Mouse (Mus musculus) CH12.LX (cell line): ENCODE results near the gene Rdx.

Experiments
- CTCF ChIP-seq, 2 experiments: IDR thresholded peaks in 1 of 2; conservative IDR thresholded peaks in 1 of 2; 2 replicates each; pipeline ENCODE4 v1.5.1; 2011 to 2012; ENCODE audit warnings: low read depth in 2 of 2, low read length in 2 of 2, improper control_type of control experiment in 1 of 2, inconsistent platforms in 1 of 2, mild to moderate bottlenecking in 1 of 2, moderate library complexity in 1 of 2
- EP300 ChIP-seq: IDR thresholded peaks from 2 replicates; pipeline ENCODE4 v1.6.1; 2011; ENCODE audit warnings: low read length, improper control_type of control experiment
- ETS1 ChIP-seq: conservative IDR thresholded peaks from 2 replicates; pipeline ENCODE4 v1.6.1; 2012; ENCODE audit warnings: low read depth, mild to moderate bottlenecking, inconsistent platforms, low read length, improper control_type of control experiment, moderate library complexity
- HCFC1 ChIP-seq: IDR thresholded peaks from 2 replicates; pipeline ENCODE4 v1.6.1; 2012; ENCODE audit warnings: low read depth, mild to moderate bottlenecking, inconsistent platforms, low read length, improper control_type of control experiment
- IRF4 ChIP-seq: IDR thresholded peaks from 2 replicates; pipeline ENCODE4 v1.6.1; 2014; ENCODE audit warnings: low read depth, mild to moderate bottlenecking, inconsistent platforms, low read length, improper control_type of control experiment
- MAX ChIP-seq: IDR thresholded peaks from 2 replicates; pipeline ENCODE4 v1.6.1; 2011; ENCODE audit warnings: low read length, improper control_type of control experiment
- NELFE ChIP-seq: IDR thresholded peaks from 2 replicates; pipeline ENCODE4 v1.6.1; 2011; ENCODE audit warnings: low read depth, low read length, improper control_type of control experiment
- POLR2A ChIP-seq: IDR thresholded peaks from 2 replicates; pipeline ENCODE4 v1.6.1; 2011; ENCODE audit warnings: low read depth, mild to moderate bottlenecking, improper control_type of control experiment, low read length
- SMC3 ChIP-seq: IDR thresholded peaks from 2 replicates; pipeline ENCODE4 v1.6.1; 2011; ENCODE audit warnings: low read depth, low read length, improper control_type of control experiment
- ZC3H11A ChIP-seq: IDR thresholded peaks from 2 replicates; pipeline ENCODE4 v1.6.1; 2012; ENCODE audit warnings: low read depth, mild to moderate bottlenecking, inconsistent platforms, low read length, improper control_type of control experiment
- ZNF384 ChIP-seq: IDR thresholded peaks from 2 replicates; pipeline ENCODE4 v1.6.1; 2012; ENCODE audit warnings: low read depth, low read length, improper control_type of control experiment, inconsistent platforms

- TF ChIP-seq NELFE (no peak), IRF4 (no peak), POLR2A (no peak), HCFC1 (no peak), ETS1 (no peak), CTCF (conservative IDR thresholded peaks at IDR 0.05 in 1 of 2, IDR thresholded peaks at IDR 0.05 in 1 of 2; ENCODE audit: low read depth in 2 of 2, low read length in 2 of 2) (no peak), MAX (no peak), SMC3 (no peak), ZC3H11A (no peak), ZNF384 (no peak), EP300 (no peak)
Observed at GRCm38 (mm10) chr9:52008511-52008910, 38.5 kb upstream of the Rdx start.
